Mouse (Mus musculus) liver, postnatal 0 days (tissue): Measurements from ENCODE around the gene Ndufs8. TPM values are rescaled to one million over a fixed set of nuclear protein-coding genes. Genes with fewer than 3 reads are reported as not detected.

Experiments
- ATAC-seq: fragments of 200-750 bp; cut with Nextera tagmentation; 2 replicates; pipeline ENCODE4 v1.8.0; 2017; ENCODE audit warnings: mild to moderate bottlenecking, moderate library complexity
- DNase-seq: peaks from one replicate; pipeline ENCODE4 v3.0.0-alpha.2; 2016
- H3K27ac ChIP-seq: fragments of 300-500 bp; sonication (generic); 2 replicates; pipeline ENCODE4 v1.5.1; 2014; ENCODE audit warnings: antibody characterized with exemption, moderate library complexity, mild to moderate bottlenecking, low read depth
- H3K27me3 ChIP-seq: fragments of 300-500 bp; sonication (generic); 2 replicates; pipeline ENCODE4 v1.6.1; 2014; ENCODE audit warnings: low read length, control low read depth, mixed read lengths; ENCODE audit not compliant: insufficient read depth
- H3K36me3 ChIP-seq: fragments of 300-500 bp; sonication (generic); replicated peaks from 2 replicates; pipeline ENCODE4 v1.6.1; 2014; ENCODE audit warnings: mild to moderate bottlenecking, control low read depth, low read length, moderate library complexity, mixed read lengths; ENCODE audit not compliant: insufficient read depth
- H3K4me1 ChIP-seq: fragments of 300-500 bp; sonication (generic); 2 replicates; pipeline ENCODE4 v1.6.1; 2014; ENCODE audit warnings: antibody characterized with exemption, mild to moderate bottlenecking, control low read depth; ENCODE audit not compliant: insufficient read depth
- H3K4me2 ChIP-seq: fragments of 300-500 bp; sonication (generic); 2 replicates; pipeline ENCODE4 v1.6.1; 2014; ENCODE audit warnings: low read depth, mild to moderate bottlenecking, low read length, moderate library complexity, mixed read lengths
- H3K4me3 ChIP-seq: fragments of 300-500 bp; sonication (generic); 2 replicates; pipeline ENCODE4 v1.5.1; 2014; ENCODE audit warnings: low read depth, low read length
- H3K9ac ChIP-seq: fragments of 300-500 bp; sonication (generic); replicated peaks from 2 replicates; pipeline ENCODE4 v1.6.1; 2014; ENCODE audit warnings: mild to moderate bottlenecking, moderate library complexity
- H3K9me3 ChIP-seq: fragments of 300-500 bp; sonication (generic); 2 replicates; pipeline ENCODE4 v1.6.1; 2016; ENCODE audit warnings: mild to moderate bottlenecking, control low read depth, low read length, mixed read lengths
- CTCF ChIP-seq: sonication (generic); IDR thresholded peaks from 2 replicates; pipeline ENCODE4 v1.5.1; 2016; ENCODE audit warnings: antibody characterized with exemption, low read depth
- EP300 ChIP-seq: IDR thresholded peaks from 2 replicates; pipeline ENCODE4 v1.6.1; 2016; ENCODE audit warnings: antibody characterized with exemption, low read depth, mild to moderate bottlenecking
- WGBS: fragments of 180-500 bp; shearing (Covaris S2); extraction: QIAGEN DNeasy Blood & Tissue Kit; methylation state at CpG from one replicate; pipeline ENCODE4 v1.1.7; 2014; ENCODE audit not compliant: insufficient replicate concordance; 5-methylcytosine and 5-hydroxymethylcytosine counted together
- polyA plus RNA-seq: library from polyadenylated mRNA; unstranded; fragments of >200 nt; fragmentation: Nextera tagmentation; extraction: Ambion mirVana; gene quantifications from 2 replicates; pipeline ENCODE4 v1.2.1, GENCODE M21; 2015

Gene Ndufs8
- polyA plus RNA-seq, 1 experiment from 2014 or later = 167 TPM

DNA sequence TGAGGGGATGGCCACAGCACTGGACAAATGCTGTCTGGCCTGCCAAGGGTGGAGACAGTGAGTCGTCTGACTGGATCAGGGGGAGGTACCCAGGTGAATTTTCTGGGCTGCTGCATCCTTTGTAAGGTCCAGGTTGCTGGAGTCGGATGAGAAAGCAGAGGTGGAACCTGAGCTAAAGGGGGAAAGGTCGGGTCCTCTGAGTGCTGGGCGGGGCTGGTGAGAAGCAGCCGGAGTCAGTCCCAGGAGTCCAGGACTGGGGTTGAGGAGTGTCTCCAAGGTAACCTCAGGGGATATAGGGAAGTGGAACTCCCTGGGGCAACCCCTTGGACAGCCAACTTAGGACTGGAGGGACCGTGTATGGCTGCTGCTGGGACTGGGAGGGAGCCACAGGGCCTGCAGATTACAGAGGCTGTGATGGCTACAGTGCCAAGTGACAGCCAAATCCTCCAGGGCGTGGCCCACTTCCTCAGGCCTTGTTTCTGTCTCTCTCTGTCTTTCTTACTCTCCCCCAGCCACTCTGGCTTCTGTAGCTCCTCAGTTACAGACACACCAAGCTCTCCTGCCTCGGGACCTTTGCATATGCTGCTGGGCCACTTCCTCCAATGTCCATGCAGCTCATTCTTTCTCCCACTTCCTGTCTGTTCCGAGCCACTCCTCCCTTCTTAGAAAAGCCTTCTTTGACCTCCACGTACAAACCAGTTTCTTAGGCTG lies 10.2 kb upstream of the Ndufs8 start:
- DNase-seq (no peak), ATAC-seq (peak; percentile 28; the same call in 1 of the 2 replicates)
- TF ChIP-seq EP300 (no peak), CTCF (no peak)
- Histone ChIP-seq H3K4me2 (0 out of 2 replicates have a peak overlapping the region, but pooled peaks have one; percentile 8), H3K4me3 (no peak overlapping the region), H3K27ac (peak overlapping the region; percentile 91), H3K36me3 (no peaks in the 10 kb centered on the region), H3K4me1 (peaks cover 23% of the 10 kb centered on the region), H3K27me3 (no peaks in the 10 kb centered on the region), H3K9ac (no peak overlapping the region), H3K9me3 (no peaks in the 10 kb centered on the region)
- WGBS = 39% methylated on average over 10 of the region's 10 CpGs

DNA sequence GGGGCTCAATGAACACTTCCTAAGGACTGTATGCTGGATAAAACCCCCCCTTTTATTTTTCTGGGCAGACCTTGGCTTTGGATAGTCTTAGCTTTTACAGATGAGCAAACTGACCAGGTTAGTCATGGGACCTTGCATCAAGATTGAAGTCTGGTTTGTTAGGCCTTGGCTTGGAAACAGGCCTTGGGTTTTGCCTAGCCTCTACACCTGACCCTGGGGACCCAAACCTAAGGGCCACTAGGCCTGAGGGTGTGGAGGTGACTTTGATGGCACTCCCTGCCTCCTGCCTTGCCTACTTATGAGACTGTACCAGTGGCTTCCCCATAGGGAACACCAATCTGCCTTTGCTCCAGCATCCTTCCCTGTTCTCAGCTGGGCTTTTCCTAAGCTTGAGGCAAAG lies 7.4 kb upstream of the Ndufs8 start:
- Histone ChIP-seq H3K4me2 (no peak overlapping the region), H3K27me3 (no peaks in the 10 kb centered on the region), H3K27ac (no peak overlapping the region), H3K9me3 (no peaks in the 10 kb centered on the region), H3K36me3 (no peaks in the 10 kb centered on the region), H3K4me3 (no peak overlapping the region), H3K9ac (no peak overlapping the region), H3K4me1 (peaks cover 22% of the 10 kb centered on the region)
- TF ChIP-seq CTCF (no peak), EP300 (no peak)
- ATAC-seq (no peak), DNase-seq (no peak)

DNA sequence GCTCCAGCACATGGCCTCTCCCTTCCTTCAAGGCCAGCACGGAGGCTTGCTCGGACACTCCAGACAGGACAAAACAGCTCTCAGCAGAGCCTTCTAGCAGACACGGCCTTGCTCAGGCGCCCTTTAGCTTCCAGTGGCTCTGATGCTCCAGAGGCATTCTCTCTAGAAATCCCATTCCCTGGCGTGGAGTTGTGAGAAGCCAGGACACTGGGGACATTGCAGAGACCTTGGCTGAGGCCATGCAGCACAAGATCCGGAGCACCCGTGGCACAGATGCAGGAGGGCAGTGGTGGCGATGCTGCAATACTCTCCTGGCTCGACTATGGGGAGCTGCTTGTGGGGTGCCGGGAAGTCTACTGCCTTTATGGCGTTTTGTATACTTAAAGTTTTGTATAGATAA lies 4.2 kb upstream of the Ndufs8 start:
- no peak for DNase-seq
- H3K4me1 ChIP-seq = peaks cover 22% of the 10 kb centered on the region
- H3K9ac ChIP-seq = no peak overlapping the region
- TF ChIP-seq CTCF (no peak), EP300 (no peak)
- no peak for ATAC-seq
- H3K4me2 ChIP-seq = no peak overlapping the region
- H3K4me3 ChIP-seq = no peak overlapping the region
- 74% methylated on average over 11 of the region's 11 CpGs for WGBS
- H3K36me3 ChIP-seq = no peaks in the 10 kb centered on the region
- H3K27me3 ChIP-seq = no peaks in the 10 kb centered on the region
- no peak overlapping the region for H3K27ac ChIP-seq
- no peaks in the 10 kb centered on the region for H3K9me3 ChIP-seq

DNA sequence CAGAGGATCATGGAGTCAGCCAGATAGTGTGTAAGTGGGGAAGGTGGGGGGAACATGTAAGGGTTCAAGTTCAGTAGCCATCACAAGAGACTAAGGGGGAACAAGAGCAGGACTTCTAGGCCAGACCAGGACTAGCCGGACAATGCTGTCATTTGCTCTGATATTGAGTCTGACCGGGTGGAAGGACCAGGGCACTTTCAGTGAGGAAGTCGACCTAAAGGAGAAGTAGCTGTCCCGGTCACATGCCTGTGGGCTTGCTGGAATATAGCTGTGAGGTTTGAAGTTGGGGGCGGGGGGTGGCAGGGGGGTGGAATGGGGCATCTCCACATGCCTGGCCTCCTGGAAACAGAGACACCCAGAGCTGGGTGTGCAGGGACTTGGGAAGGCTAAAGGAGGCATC lies 2.0 kb upstream of the Ndufs8 start:
- Histone ChIP-seq H3K4me3 (no peak overlapping the region), H3K4me2 (no peak overlapping the region), H3K9ac (no peak overlapping the region), H3K36me3 (peaks cover 8% of the 10 kb centered on the region; the same call in 1 of the 2 replicates), H3K27ac (peak overlapping the region; percentile 60; the same call in 1 of the 2 replicates), H3K27me3 (no peaks in the 10 kb centered on the region), H3K4me1 (peaks cover 26% of the 10 kb centered on the region), H3K9me3 (no peaks in the 10 kb centered on the region)
- no peak for ATAC-seq
- DNase-seq = no peak
- 51% methylated on average over 5 of the region's 5 CpGs for WGBS
- TF ChIP-seq EP300 (no peak), CTCF (no peak)

DNA sequence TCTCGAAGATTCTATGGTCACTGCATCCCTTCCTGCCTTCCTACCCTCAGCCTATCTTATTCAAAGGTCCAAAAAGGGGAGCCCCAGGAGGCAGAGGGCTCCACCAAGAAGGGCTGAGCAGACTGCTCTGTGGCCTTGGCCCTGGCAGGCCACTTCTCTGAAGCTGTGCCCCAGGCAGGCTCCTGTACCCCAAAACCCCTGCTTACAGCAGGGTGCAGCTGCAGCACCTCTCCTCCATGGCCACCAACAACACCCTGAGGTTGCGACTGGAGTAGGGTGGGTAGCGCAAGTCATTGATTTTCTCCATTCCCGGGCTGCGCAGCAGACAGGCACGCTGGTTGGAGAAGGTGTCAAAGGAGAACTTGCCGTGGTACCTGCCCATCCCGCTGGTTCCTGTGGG lies 1.1 kb upstream of the Ndufs8 start:
- 73% methylated on average over 8 of the region's 8 CpGs for WGBS
- H3K4me1 ChIP-seq = peaks cover 26% of the 10 kb centered on the region
- no peak for DNase-seq
- no peak for ATAC-seq
- H3K27me3 ChIP-seq = no peaks in the 10 kb centered on the region
- no peaks in the 10 kb centered on the region for H3K9me3 ChIP-seq
- H3K27ac ChIP-seq = peak overlapping the region; percentile 60
- peak overlapping the region; percentile 58 for H3K4me3 ChIP-seq
- TF ChIP-seq EP300 (no peak), CTCF (no peak)
- peaks cover 15% of the 10 kb centered on the region for H3K36me3 ChIP-seq
- H3K9ac ChIP-seq = peak overlapping the region; percentile 47
- peak overlapping the region; percentile 76 for H3K4me2 ChIP-seq

DNA sequence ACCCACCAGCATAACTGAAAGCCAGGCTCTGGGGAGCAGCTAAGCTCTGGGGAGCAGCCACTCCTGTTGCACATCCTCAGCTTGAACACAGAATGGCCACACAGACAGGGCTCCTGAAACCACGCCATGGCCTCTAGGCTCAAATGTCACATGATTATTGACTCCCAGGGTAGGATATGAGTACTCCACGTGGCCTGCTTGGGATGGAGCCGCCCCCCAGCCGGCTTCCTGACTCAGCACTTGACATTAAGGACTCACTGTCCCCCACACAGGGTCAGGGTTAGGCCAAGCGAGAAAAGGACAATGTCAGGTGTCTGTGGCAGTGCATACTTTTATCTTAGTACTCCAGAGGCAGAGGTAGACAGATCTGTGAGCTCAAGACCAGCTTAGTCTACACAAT lies 2.4 kb downstream of the Ndufs8 start:
- H3K27ac ChIP-seq = no peak overlapping the region
- WGBS = 63% methylated on average over 5 of the region's 5 CpGs
- no peaks in the 10 kb centered on the region for H3K27me3 ChIP-seq
- no peak overlapping the region for H3K4me3 ChIP-seq
- no peaks in the 10 kb centered on the region for H3K9me3 ChIP-seq
- no peak for TF ChIP-seq EP300
- no peak for TF ChIP-seq CTCF
- no peak for ATAC-seq
- peaks cover 18% of the 10 kb centered on the region for H3K36me3 ChIP-seq
- H3K4me2 ChIP-seq = no peak overlapping the region
- H3K9ac ChIP-seq = no peak overlapping the region
- DNase-seq = no peak
- peaks cover 46% of the 10 kb centered on the region for H3K4me1 ChIP-seq
